Mouse (Mus musculus) intestine, postnatal 0 days (tissue): ENCODE measurements around the gene Dnah7a. TPM values are rescaled to one million over a fixed set of nuclear protein-coding genes. Genes with fewer than 3 reads are reported as not detected.
"Not testable (repeated sequence)": the region's sequence is repeated elsewhere in the genome, so short reads cannot be mapped to it uniquely, and the experiment has no call there.

Experiments
- ATAC-seq: fragments of 200-750 bp; cut with Nextera tagmentation; 2 replicates; pipeline ENCODE4 v1.8.0; 2017; ENCODE audit warnings: mild to moderate bottlenecking, moderate TSS enrichment, moderate library complexity
- H3K27ac ChIP-seq: fragments of 300-500 bp; sonication (generic); 2 replicates; pipeline ENCODE4 v1.5.1; 2014; ENCODE audit warnings: mild to moderate bottlenecking, low read depth, low read length, moderate library complexity
- H3K27me3 ChIP-seq: fragments of 300-500 bp; sonication (generic); replicated peaks from 2 replicates; pipeline ENCODE4 v1.6.1; 2014; ENCODE audit warnings: low read length, mixed read lengths; ENCODE audit not compliant: control insufficient read depth, insufficient read depth
- H3K36me3 ChIP-seq: fragments of 300-500 bp; sonication (generic); 2 replicates; pipeline ENCODE4 v1.6.1; 2014; ENCODE audit warnings: mild to moderate bottlenecking, moderate library complexity; ENCODE audit not compliant: control insufficient read depth, insufficient read depth
- H3K4me1 ChIP-seq: fragments of 300-500 bp; sonication (generic); replicated peaks from 2 replicates; pipeline ENCODE4 v1.6.1; 2014; ENCODE audit warnings: antibody characterized with exemption, low read length, mixed read lengths; ENCODE audit not compliant: control insufficient read depth, insufficient read depth
- H3K4me2 ChIP-seq: fragments of 300-500 bp; sonication (generic); replicated peaks from 2 replicates; pipeline ENCODE4 v1.6.1; 2014; ENCODE audit warnings: low read depth, mild to moderate bottlenecking, moderate library complexity
- H3K4me3 ChIP-seq: fragments of 300-500 bp; sonication (generic); 2 replicates; pipeline ENCODE4 v1.5.1; 2014; ENCODE audit warnings: low read depth, low read length
- H3K9ac ChIP-seq: fragments of 300-500 bp; sonication (generic); 2 replicates; pipeline ENCODE4 v1.6.1; 2014; ENCODE audit warnings: mild to moderate bottlenecking, low read depth, low read length
- H3K9me3 ChIP-seq: fragments of 300-500 bp; sonication (generic); 2 replicates; pipeline ENCODE4 v1.6.1; 2016; ENCODE audit warnings: mixed run types; ENCODE audit not compliant: control insufficient read depth
- CTCF ChIP-seq: sonication (generic); IDR thresholded peaks from 2 replicates; pipeline ENCODE4 v1.5.1; 2016; ENCODE audit warnings: low read depth, mild to moderate bottlenecking, control low read depth, antibody characterized with exemption, moderate library complexity
- WGBS: fragments of 180-500 bp; shearing (Covaris S2); extraction: QIAGEN DNeasy Blood & Tissue Kit; methylation state at CpG from one replicate; pipeline ENCODE4 v1.1.7; 2014; 5-methylcytosine and 5-hydroxymethylcytosine counted together
- polyA plus RNA-seq: library from polyadenylated mRNA; unstranded; fragments of >200 nt; fragmentation: Nextera tagmentation; extraction: Ambion mirVana; gene quantifications from 2 replicates; pipeline ENCODE4 v1.2.1, GENCODE M21; 2015

Dnah7a gene
- polyA plus RNA-seq, 1 experiment from 2014 or later = 0.14 TPM

DNA sequence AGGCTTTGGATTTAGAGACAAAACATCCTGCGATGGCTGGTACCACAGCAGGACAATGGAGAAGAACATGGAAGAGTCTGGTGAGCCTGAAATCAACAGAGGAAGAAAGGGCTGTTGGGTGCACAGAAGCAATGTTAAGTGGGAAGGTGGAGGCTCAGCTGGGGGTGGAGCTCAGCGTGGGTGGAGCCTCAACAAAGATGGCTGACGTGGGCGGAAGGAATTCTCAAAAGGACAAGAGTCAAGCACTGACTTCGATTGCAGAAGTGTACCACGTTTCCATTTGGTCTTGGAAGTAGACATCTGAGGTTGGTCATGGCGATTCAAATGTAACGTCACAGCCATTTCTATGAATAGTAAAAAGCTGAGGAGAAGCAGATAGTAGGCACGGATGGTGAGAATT is 4.5 kb upstream of the Dnah7a start:
- ATAC-seq = no peak
- H3K4me1 ChIP-seq = peaks cover 5% of the 10 kb centered on the region; the same call in 1 of the 2 replicates
- no peaks in the 10 kb centered on the region for H3K36me3 ChIP-seq
- H3K9ac ChIP-seq = no peak overlapping the region
- H3K27me3 ChIP-seq = no peaks in the 10 kb centered on the region
- H3K27ac ChIP-seq = no peak overlapping the region
- no peak overlapping the region for H3K4me2 ChIP-seq
- 94% methylated on average over 9 of the region's 9 CpGs for WGBS
- no peaks in the 10 kb centered on the region for H3K9me3 ChIP-seq
- no peak for TF ChIP-seq CTCF
- no peak overlapping the region for H3K4me3 ChIP-seq

DNA sequence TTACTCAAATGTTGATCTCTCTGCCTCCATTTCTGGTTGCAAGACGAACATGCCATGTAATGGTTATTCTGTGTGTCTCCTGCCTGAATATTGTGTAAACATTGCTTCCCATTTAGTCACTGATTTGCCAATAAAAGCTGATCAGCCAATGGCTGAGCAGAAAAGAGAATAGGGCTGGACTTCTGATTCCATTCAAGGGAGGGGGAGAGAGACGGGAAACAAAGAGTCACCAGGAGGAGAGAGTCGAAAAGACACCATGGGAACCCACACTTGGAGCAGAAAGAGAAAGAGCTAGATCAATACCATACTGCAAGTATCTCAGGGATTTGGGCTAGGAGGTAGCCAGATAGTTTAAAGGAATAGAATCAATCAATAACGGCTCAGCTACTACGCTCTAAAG is 3.0 kb upstream of the Dnah7a start:
- H3K4me1 ChIP-seq, ATAC-seq, H3K4me2 ChIP-seq, H3K9ac ChIP-seq, H3K9me3 ChIP-seq, H3K27ac ChIP-seq, H3K4me3 ChIP-seq, H3K27me3 ChIP-seq, H3K36me3 ChIP-seq: not testable (repeated sequence)
- whole genome bisulfite sequencing = 72% methylated on average over 5 of the region's 5 CpGs

DNA sequence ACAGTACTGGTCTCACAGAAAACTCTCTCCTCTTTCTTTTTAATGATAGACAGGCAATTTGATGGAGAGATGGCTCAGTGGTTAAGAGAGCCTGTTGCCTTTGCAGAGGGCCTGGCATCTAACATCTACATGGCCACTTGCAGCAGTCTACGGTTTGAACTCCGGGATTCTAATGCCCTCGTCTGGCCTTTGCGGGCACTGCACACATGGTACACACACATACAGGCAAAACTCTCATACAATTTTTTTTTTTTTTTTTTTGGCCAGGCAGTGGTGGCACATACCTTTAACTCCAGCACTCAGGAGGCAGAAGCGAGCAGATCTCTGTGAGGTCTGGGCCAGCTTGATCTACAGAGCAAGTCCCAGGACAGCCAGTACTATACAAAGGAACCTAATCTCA is 2.4 kb downstream of the Dnah7a start:
- Histone ChIP-seq H3K27ac (no peak overlapping the region), H3K9me3 (no peaks in the 10 kb centered on the region), H3K4me1 (peaks cover 5% of the 10 kb centered on the region; the same call in 1 of the 2 replicates), H3K36me3 (no peaks in the 10 kb centered on the region), H3K4me3 (no peak overlapping the region), H3K9ac (no peak overlapping the region), H3K4me2 (no peak overlapping the region), H3K27me3 (no peaks in the 10 kb centered on the region)
- 91% methylated on average over 5 of the region's 5 CpGs for WGBS
- ATAC-seq = no peak
- peak; percentile 28; the same call in 1 of the 2 replicates for TF ChIP-seq CTCF

DNA sequence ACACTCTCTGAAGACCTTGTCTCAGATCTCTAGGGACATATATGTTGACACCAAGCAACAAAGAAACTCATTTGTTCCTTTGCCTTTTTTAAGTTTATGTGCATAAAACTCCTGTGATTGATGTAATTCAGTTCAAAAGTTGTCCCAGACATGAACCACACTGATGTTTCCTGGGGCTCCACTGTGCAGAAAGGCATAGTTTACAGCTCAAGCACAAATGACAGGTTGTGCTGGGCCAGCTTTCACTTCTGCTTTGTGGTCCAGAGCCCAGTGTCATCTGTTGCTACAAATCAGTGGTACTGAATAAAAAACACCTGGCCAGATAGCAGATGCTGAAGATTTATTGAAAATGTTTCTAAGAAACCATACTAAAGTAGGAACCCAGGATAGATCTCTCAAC is 42.3 kb downstream of the Dnah7a start:
- H3K27me3 ChIP-seq = not testable (repeated sequence)

DNA sequence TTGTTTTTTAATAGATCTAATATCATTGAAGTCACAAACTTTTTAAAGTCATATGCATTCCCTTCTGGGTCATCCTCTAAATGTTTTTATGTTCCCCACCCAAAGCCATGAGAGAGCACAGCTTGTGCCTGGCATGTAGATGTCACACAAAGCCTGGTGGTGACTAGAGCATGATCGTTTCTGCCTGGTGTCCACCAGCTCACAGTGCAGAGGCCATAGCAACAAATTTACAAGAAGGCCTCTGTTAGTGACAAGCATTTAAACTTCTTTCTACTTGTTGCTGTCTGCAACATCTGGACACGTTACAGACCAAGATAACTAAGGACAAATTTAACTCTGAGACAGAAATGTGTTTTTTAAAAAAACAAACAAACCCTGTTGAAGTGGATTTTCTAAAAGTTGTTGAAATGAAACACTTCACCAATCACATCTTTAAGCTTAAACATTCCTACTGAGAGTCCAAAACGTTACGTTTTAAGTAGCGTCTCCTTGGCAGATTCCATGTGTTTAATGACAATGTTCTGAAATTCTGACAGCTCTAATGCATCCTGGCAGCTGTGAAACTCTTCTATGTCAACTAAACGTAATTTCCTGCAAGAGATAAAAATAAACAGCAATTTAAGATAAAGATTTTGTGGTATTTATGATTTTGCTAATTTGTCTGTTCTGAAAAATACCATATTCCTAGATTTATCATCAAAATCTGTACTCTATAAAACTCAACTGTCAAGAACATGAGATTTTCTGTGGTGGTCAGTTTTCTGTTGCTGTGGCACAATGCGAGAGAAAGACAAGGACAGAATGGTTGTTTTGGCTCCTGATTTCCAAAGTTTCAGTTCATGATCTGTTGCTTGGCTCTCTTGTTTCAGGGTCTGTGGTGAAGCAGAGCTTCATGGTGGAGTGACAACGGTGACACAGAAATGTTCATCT is 66.5 kb downstream of the Dnah7a start:
- TF ChIP-seq CTCF = no peak
- no peak for ATAC-seq

More for the DNA sequence above, 42.3 kb downstream of the Dnah7a start:
- H3K9ac ChIP-seq, H3K9me3 ChIP-seq, H3K4me1 ChIP-seq, ATAC-seq, H3K4me2 ChIP-seq, H3K36me3 ChIP-seq, H3K27ac ChIP-seq, H3K4me3 ChIP-seq: not testable (repeated sequence)

DNA sequence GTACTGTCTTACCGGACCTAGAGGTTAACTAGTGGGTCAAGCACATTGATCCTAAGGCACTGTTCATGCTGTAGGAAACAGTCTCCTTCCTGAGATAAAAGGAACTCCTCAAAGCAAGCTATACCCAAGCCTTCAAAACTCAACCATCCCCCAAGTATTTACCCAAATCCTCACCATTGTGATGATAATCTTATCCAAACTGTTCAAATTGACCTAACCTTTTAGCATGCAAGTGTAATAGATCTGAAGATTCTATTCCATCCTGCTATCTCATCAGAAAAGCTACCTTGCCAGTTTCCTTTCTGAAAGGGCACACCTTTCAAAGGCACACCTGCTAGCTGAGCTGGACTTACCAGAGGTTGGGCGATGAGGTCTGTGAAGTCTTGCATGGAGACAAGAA is 70.9 kb downstream of the Dnah7a start:
- H3K4me1 ChIP-seq, H3K27me3 ChIP-seq, H3K4me3 ChIP-seq, H3K4me2 ChIP-seq, H3K27ac ChIP-seq, H3K9me3 ChIP-seq, H3K36me3 ChIP-seq, H3K9ac ChIP-seq, ATAC-seq: not testable (repeated sequence)
- 44% methylated on average over 2 of the region's 2 CpGs for WGBS

More for the DNA sequence above, 66.5 kb downstream of the Dnah7a start:
- Histone ChIP-seq H3K36me3 (no peaks in the 10 kb centered on the region), H3K27me3 (no peaks in the 10 kb centered on the region), H3K4me3 (no peak overlapping the region), H3K9me3 (no peaks in the 10 kb centered on the region), H3K4me2 (no peak overlapping the region), H3K27ac (no peak overlapping the region), H3K9ac (no peak overlapping the region), H3K4me1 (no peaks in the 10 kb centered on the region)
- WGBS = 56% methylated on average over 8 of the region's 8 CpGs

DNA sequence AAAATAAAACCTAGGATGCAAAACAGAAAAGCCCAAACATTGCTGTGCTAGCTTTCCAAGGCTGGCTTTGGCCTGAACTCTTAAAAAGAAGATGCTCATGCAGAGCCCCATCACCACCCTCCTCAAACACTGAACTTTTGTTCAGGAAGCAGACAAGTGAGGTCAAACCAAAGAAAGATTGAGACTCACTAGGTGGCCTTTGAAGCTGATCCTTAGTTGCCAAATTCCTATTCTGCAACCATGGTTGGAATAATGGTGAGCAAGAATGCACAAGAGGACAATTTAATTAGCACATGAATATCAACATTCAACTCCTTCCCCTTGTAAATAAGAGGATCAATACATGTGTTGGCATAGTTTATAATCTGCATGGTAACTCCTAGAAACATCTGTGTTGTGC is 74.5 kb downstream of the Dnah7a start:
- H3K4me1 ChIP-seq, H3K4me2 ChIP-seq, ATAC-seq, H3K9me3 ChIP-seq, H3K4me3 ChIP-seq, H3K27me3 ChIP-seq, H3K36me3 ChIP-seq, H3K27ac ChIP-seq, H3K9ac ChIP-seq: not testable (repeated sequence)
